Mouse (Mus musculus) erythroblast, embryonic 14.5 days (primary cell): ENCODE data around the gene Alpk1. TPM values are rescaled to one million over a fixed set of nuclear protein-coding genes. Genes with fewer than 3 reads are reported as not detected.

Experiments used
- H3K27me3 ChIP-seq: 2 replicates; pipeline ENCODE4 v1.6.1; 2012; ENCODE audit warnings: inconsistent platforms; ENCODE audit not compliant: control insufficient read depth
- H3K36me3 ChIP-seq: 2 replicates; pipeline ENCODE4 v1.6.1; 2012; ENCODE audit warnings: mild to moderate bottlenecking, inconsistent platforms; ENCODE audit not compliant: control insufficient read depth
- H3K4me1 ChIP-seq: 2 replicates; pipeline ENCODE4 v1.6.1; 2012; ENCODE audit warnings: inconsistent platforms; ENCODE audit not compliant: control insufficient read depth
- H3K4me3 ChIP-seq: replicated peaks from 2 replicates; pipeline ENCODE3; 2012; ENCODE audit warnings: moderate library complexity, mild to moderate bottlenecking, inconsistent platforms
- H3K9me3 ChIP-seq: 2 replicates; pipeline ENCODE4 v1.6.1; 2012; ENCODE audit warnings: low read length, inconsistent platforms, mixed read lengths; ENCODE audit not compliant: control insufficient read depth
- GATA1 ChIP-seq: IDR thresholded peaks from 2 replicates; pipeline ENCODE4 v1.6.1; 2012; ENCODE audit warnings: low read length, inconsistent platforms, mixed read lengths
- TAL1 ChIP-seq: IDR thresholded peaks from 3 replicates; pipeline ENCODE4 v1.6.1; 2012; ENCODE audit warnings: low read length, inconsistent platforms, mixed read lengths
- polyA plus RNA-seq: library from polyadenylated mRNA; stranded (reverse); fragments of >175 nt; gene quantifications from 2 replicates; pipeline ENCODE4 v1.2.3, GENCODE M21; 2012

Alpk1 gene
- polyA plus RNA-seq, 1 experiment, result not detected

DNA sequence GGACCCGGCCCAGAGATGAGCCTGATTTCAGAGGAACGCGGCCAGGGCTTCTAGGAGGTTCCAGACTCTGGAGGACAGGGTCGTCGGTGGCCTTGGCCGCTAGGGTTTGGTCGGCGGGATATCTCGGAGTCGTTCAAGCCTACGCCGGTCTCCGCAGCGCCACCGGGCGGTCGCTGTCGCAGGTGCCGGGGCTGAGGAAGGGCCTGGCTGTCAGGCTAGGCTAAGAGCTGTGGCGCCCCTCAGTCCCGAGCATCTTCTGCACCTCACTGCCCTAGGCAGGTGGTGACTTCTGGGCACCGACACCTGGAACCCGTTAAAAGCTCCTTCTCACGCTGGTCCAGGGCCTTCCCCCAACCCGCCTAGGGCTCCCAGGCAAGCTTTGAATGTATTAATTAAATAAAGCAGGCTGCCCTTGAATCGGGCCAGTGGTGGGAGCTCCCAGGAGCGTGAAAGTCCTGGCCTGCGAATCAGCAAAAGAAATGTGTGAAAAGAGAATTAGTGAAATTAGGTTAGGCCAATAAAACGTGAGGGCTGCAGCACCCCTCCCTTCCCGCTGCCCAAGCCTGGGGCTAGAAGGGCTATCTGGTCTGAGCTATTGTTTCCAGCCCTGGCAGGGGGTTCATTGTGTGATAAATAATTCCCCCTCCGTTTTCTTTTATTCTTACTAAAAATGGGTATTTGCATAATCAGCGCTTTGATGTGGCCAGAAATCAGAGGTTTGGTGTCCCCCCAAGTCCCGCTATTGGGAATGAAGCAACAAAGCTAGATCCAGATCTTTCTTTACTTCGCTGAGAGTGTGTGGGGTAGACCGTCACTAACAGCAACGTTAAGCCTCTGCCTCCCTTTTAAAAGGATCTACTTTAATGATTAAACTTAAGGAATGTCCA lies 140.2 kb downstream of the Alpk1 start:
- no peaks in the 10 kb centered on the region for H3K9me3 ChIP-seq
- no peaks in the 10 kb centered on the region for H3K4me1 ChIP-seq
- no peak overlapping the region for H3K4me3 ChIP-seq
- peaks cover 95% of the 10 kb centered on the region for H3K27me3 ChIP-seq
- no peaks in the 10 kb centered on the region for H3K36me3 ChIP-seq
- no peak for TF ChIP-seq TAL1
- no peak for TF ChIP-seq GATA1

DNA sequence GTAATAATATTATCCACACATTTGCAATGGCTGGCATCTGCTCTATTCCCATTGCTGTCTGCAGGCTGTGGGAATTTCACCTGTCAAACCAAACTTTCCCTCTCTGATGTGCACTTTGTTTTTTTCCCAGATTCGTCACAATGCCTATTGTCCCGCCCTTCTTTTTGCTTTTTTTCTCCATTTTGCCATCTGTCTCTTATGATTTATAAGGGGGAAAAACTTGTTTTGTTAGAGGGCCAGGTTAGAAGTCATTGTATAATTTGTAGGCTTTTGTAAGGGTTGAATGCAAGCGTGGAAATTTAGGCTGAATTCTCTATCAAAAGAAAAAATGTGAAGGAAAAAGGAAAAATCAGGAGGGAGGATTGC lies 145.4 kb downstream of the Alpk1 start:
- H3K4me3 ChIP-seq, result no peak overlapping the region
- peaks cover 99% of the 10 kb centered on the region for H3K27me3 ChIP-seq
- no peak for TF ChIP-seq TAL1
- TF ChIP-seq GATA1, result no peak
- H3K36me3 ChIP-seq, result no peaks in the 10 kb centered on the region
- peaks cover 8% of the 10 kb centered on the region; the same call in 1 of the 2 replicates for H3K9me3 ChIP-seq
- H3K4me1 ChIP-seq, result peaks cover 13% of the 10 kb centered on the region

GRCm38 (mm10) chr3:127634101-127634983 lies 146.0 kb downstream of the Alpk1 start:
- Histone ChIP-seq H3K4me1 (peaks cover 13% of the 10 kb centered on the region), H3K4me3 (no peak overlapping the region), H3K27me3 (peaks cover 99% of the 10 kb centered on the region), H3K36me3 (no peaks in the 10 kb centered on the region), H3K9me3 (peaks cover 8% of the 10 kb centered on the region; the same call in 1 of the 2 replicates)
- TF ChIP-seq TAL1 (no peak), GATA1 (no peak)

GRCm38 (mm10) chr3:127633080-127634032 lies 147.0 kb downstream of the Alpk1 start, which contains the start of gene Neurog2:
Neurog2 (plus strand) TSS chr3:127633135.
- Histone ChIP-seq H3K4me3 (no peak within 1 kb of the TSS), H3K27me3 (peaks cover 98% of the 10 kb centered on the region), H3K36me3 (no peaks in the 10 kb centered on the region), H3K4me1 (peaks cover 13% of the 10 kb centered on the region), H3K9me3 (peaks cover 8% of the 10 kb centered on the region; the same call in 1 of the 2 replicates)
- TF ChIP-seq GATA1 (no peak), TAL1 (no peak)

- TF ChIP-seq GATA1, result no peak
- TF ChIP-seq TAL1, result no peak
- H3K36me3 ChIP-seq, result no peaks in the 10 kb centered on the region
- peaks cover 13% of the 10 kb centered on the region for H3K4me1 ChIP-seq
- no peak overlapping the region for H3K4me3 ChIP-seq
- H3K27me3 ChIP-seq, result peaks cover 98% of the 10 kb centered on the region
- peaks cover 8% of the 10 kb centered on the region; the same call in 1 of the 2 replicates for H3K9me3 ChIP-seq
Observed at GRCm38 (mm10) chr3:127632531-127632930, 147.8 kb downstream of the Alpk1 start.

DNA sequence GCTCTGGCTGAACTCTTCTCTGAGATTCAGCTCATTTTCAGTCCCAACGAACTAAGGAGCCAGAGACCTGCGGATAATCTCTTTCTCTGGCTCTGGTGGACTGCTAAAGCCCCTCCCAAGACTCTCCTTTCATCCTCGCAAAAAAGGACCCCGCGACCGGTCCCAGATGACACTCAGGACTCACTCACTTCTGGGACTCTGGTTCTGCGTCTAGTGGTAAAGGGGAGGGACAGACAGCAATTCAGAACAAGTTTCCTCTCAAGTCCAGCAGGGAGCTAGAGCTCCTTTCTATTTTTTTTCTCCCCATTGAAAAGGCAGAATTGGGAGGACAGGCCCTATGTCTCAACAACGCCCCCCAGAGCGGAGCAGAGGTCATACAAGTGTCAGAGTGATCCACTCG lies 148.7 kb downstream of the Alpk1 start:
- TF ChIP-seq TAL1, result no peak
- TF ChIP-seq GATA1, result no peak
- peaks cover 98% of the 10 kb centered on the region for H3K27me3 ChIP-seq
- peaks cover 13% of the 10 kb centered on the region for H3K4me1 ChIP-seq
- peaks cover 8% of the 10 kb centered on the region; the same call in 1 of the 2 replicates for H3K9me3 ChIP-seq
- no peaks in the 10 kb centered on the region for H3K36me3 ChIP-seq
- H3K4me3 ChIP-seq, result no peak overlapping the region

DNA sequence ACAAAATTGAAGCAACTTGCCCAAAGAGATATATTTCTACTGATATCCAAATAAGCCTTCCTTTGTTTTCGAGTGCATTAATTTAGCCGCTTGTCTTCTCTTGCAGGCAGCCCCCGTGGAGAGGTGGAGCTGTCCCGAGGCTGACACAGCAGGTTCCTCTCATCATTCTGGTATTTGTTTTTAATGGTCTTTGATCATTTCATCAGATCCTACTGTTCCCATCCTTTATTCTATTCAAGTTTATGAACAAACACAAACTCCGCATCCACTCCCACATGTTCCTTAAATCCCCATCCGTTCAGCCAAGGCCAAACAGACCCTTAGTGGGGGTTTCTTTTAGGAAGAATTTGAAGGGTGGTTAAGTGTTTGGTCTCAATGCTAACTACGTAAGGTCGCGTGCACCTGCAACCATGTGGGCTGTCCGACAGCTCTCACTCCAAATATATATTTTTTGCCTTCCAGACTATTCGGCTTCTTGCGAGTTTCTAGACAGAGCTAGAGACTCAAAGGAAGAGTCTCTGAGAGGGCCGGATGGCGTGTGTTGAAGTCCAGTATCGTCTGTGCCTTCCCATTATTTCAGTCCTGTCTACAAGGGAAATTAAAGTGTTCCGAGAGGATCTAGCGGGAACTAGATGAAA lies 149.5 kb downstream of the Alpk1 start:
- peaks cover 99% of the 10 kb centered on the region for H3K27me3 ChIP-seq
- H3K36me3 ChIP-seq, result no peaks in the 10 kb centered on the region
- no peak for TF ChIP-seq TAL1
- TF ChIP-seq GATA1, result no peak
- no peak overlapping the region for H3K4me3 ChIP-seq
- H3K9me3 ChIP-seq, result peaks cover 8% of the 10 kb centered on the region; the same call in 1 of the 2 replicates
- peaks cover 14% of the 10 kb centered on the region for H3K4me1 ChIP-seq

GRCm38 (mm10) chr3:127630190-127630589 lies 150.1 kb downstream of the Alpk1 start:
- Histone ChIP-seq H3K9me3 (peaks cover 8% of the 10 kb centered on the region; the same call in 1 of the 2 replicates), H3K4me1 (peaks cover 20% of the 10 kb centered on the region), H3K36me3 (no peaks in the 10 kb centered on the region), H3K27me3 (peaks cover 99% of the 10 kb centered on the region), H3K4me3 (no peak overlapping the region)
- TF ChIP-seq GATA1 (no peak), TAL1 (no peak)
